Mouse (Mus musculus): ENCODE measurements at regions not wholly inside any gene's neighbourhood (a gene's known extent, or its start where the extent isn't known, plus 50 kb on each side); places are given as distances from the start of the nearest gene placed in this dataset.

- TF ChIP-seq POLR2A (IDR thresholded peaks at IDR 0.05; ENCODE audit: low read depth, low read length) (no peak), CTCF (IDR thresholded peaks at IDR 0.05; ENCODE audit: extremely low read depth, insufficient read length, insufficient replicate concordance, low read depth, low read length) (no peak)
These were observed 2895.2 kb upstream of the Gm7489 start for GRCm38 (mm10) chr15:50989457-50989856.

Measured in small intestine, adult 2 months (tissue).